Mouse (Mus musculus): ENCODE measurements around the gene Cort. TPM values are rescaled to one million over a fixed set of nuclear protein-coding genes. Genes with fewer than 3 reads are reported as not detected.

Cort gene
- polyA plus RNA-seq, 1 experiment = 0.67 TPM

DNA sequence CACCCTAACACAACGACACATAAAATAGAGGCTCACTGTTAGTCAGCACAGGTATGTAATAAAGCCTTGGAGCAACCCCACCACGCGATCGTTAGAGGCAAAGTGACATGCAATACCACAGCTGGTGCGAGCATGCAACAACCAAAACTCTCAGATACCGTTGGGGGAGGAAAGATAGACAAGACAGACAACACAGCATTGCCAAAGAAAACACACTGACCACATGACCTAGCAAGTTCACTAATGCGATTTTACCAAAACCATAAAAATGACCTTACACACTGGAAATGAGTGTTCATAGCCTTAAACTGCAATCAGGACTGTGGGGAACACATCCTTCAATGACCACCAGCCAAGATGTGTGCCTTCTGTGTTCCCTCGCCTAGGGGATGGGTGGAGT, 35.2 kb downstream of the Cort start:
- no peak overlapping the region for H3K27ac ChIP-seq (ENCODE audit: control insufficient read depth, insufficient read depth, low read length)
- no peak overlapping the region for H3K4me3 ChIP-seq (ENCODE audit: control insufficient read depth, insufficient read depth, low read length)
- no peaks in the 10 kb centered on the region for H3K36me3 ChIP-seq (ENCODE audit: control insufficient read depth, insufficient read depth, low read length)
- H3K27me3 ChIP-seq (ENCODE audit: control insufficient read depth, insufficient read depth, low read length) = no peaks in the 10 kb centered on the region
- no peak for DNase-seq
- H3K4me1 ChIP-seq (replicated peaks; ENCODE audit: control insufficient read depth, insufficient read depth, low read length) = no peaks in the 10 kb centered on the region
- 93% methylated on average over 8 of the region's 8 CpGs for WGBS
- TF ChIP-seq CTCF (IDR thresholded peaks at IDR 0.05; ENCODE audit: borderline replicate concordance, control insufficient read depth, extremely low read depth, insufficient read depth, low read length, poor library complexity) (no peak), POLR2A (IDR thresholded peaks at IDR 0.05; ENCODE audit: control insufficient read depth, extremely low read depth, insufficient read depth, low read length, poor library complexity) (no peak)

DNA sequence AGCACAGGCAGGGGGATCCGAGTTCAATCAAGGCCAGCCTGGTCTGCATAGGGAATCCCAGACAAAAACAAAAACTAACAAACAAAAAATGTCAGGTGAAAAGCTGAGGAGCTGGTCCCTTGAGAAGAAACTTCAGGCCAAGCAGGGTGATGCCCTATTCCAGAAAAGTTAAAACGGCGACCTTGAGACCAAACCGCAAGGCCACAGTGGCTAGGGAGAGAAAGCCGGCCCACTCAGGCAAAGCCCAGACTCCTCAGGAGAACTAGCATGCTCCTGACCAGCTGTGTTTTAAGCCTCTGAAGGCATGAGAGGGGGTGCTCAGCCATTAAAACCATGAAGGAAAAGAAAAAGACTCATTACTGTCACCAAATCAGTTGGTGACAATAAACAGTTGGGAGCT, 41.2 kb downstream of the Cort start:
- no peak for TF ChIP-seq CTCF (IDR thresholded peaks at IDR 0.05; ENCODE audit: borderline replicate concordance, control insufficient read depth, extremely low read depth, insufficient read depth, low read length, poor library complexity)
- Histone ChIP-seq H3K27ac (ENCODE audit: control insufficient read depth, insufficient read depth, low read length) (no peak overlapping the region), H3K4me1 (replicated peaks; ENCODE audit: control insufficient read depth, insufficient read depth, low read length) (no peaks in the 10 kb centered on the region; the same call in 1 of the 2 replicates), H3K36me3 (ENCODE audit: control insufficient read depth, insufficient read depth, low read length) (no peaks in the 10 kb centered on the region), H3K27me3 (ENCODE audit: control insufficient read depth, insufficient read depth, low read length) (no peaks in the 10 kb centered on the region), H3K4me3 (ENCODE audit: control insufficient read depth, insufficient read depth, low read length) (no peak overlapping the region)
- WGBS = 94% methylated on average over 5 of the region's 5 CpGs
- DNase-seq = no peak

DNA sequence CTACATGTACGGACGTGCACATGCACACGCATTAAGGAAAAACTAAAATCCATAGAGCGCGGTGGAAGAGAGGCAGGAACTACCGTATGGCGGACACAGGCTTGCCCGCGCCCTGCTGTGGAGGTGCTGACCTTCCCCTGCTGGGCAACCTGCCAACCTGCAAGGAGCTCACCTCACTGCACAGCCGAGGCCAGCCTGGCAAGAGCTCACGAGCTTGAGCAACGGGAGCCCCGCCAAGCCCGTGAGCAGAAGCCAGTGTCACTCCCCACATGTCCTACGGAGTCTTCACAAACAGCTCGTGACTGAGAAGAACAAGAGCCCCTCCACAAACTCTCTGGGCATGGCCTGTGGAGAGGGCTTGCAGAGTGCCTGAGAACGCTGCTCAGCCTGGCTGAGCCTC, 45.0 kb downstream of the Cort start:
- WGBS = 90% methylated on average over 17 of the region's 17 CpGs
- H3K27ac ChIP-seq (ENCODE audit: control insufficient read depth, insufficient read depth, low read length) = no peak overlapping the region
- H3K4me3 ChIP-seq (ENCODE audit: control insufficient read depth, insufficient read depth, low read length) = no peak overlapping the region

DNA sequence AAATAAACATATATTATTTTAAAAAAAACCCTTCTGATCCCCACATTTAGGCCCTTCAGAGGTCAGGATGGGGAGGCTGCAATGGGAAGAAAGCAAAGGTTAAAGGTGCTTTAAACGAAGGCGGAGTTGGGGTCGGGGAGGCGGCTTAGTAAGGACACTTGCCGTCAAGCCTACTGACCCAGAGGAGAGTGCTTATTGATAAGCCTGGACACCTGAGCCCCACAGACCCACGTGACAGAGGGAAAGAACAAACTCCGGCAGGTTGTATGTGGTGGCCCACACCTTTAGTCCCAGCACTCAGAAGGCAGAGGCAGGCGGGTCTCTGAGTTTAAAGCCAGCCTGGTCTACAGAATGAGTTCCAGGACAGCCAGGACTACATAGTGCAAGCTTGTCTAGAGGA, 46.5 kb downstream of the Cort start:
- no peaks in the 10 kb centered on the region for H3K36me3 ChIP-seq (ENCODE audit: control insufficient read depth, insufficient read depth, low read length)
- DNase-seq = no peak
- 95% methylated on average over 8 of the region's 8 CpGs for WGBS
- TF ChIP-seq POLR2A (IDR thresholded peaks at IDR 0.05; ENCODE audit: control insufficient read depth, extremely low read depth, insufficient read depth, low read length, poor library complexity) = no peak
- no peak for TF ChIP-seq CTCF (IDR thresholded peaks at IDR 0.05; ENCODE audit: borderline replicate concordance, control insufficient read depth, extremely low read depth, insufficient read depth, low read length, poor library complexity)
- H3K27ac ChIP-seq (ENCODE audit: control insufficient read depth, insufficient read depth, low read length) = no peak overlapping the region
- no peaks in the 10 kb centered on the region for H3K27me3 ChIP-seq (ENCODE audit: control insufficient read depth, insufficient read depth, low read length)
- H3K4me3 ChIP-seq (ENCODE audit: control insufficient read depth, insufficient read depth, low read length) = no peak overlapping the region
- peaks cover 4% of the 10 kb centered on the region; the same call in 1 of the 2 replicates for H3K4me1 ChIP-seq (replicated peaks; ENCODE audit: control insufficient read depth, insufficient read depth, low read length)

More for the DNA sequence above, 45.0 kb downstream of the Cort start:
- H3K27me3 ChIP-seq (ENCODE audit: control insufficient read depth, insufficient read depth, low read length) = no peaks in the 10 kb centered on the region
- H3K4me1 ChIP-seq (replicated peaks; ENCODE audit: control insufficient read depth, insufficient read depth, low read length) = no peaks in the 10 kb centered on the region; the same call in 1 of the 2 replicates
- DNase-seq = no peak
- H3K36me3 ChIP-seq (ENCODE audit: control insufficient read depth, insufficient read depth, low read length) = no peaks in the 10 kb centered on the region
- TF ChIP-seq POLR2A (IDR thresholded peaks at IDR 0.05; ENCODE audit: control insufficient read depth, extremely low read depth, insufficient read depth, low read length, poor library complexity) (no peak), CTCF (IDR thresholded peaks at IDR 0.05; ENCODE audit: borderline replicate concordance, control insufficient read depth, extremely low read depth, insufficient read depth, low read length, poor library complexity) (no peak)

DNA sequence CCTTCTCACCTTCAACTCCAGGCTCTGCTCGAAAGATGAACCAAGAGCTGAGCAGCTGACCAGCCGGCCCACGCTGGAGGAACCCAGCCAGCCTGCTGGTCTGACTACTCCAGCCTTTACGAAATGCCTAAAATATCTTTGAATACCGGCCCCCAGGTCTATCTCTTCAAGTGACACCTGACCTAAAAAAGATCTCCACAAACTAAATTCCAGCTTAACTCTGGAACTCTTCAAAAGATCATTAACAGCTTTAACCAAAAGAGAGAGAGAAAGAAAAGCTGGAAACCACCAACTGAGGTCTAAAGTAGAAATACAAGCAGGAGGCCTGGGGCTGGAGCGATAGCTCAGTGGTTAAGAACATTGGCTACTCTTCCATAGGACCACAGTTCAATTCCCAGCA, 46.9 kb downstream of the Cort start:
- Histone ChIP-seq H3K36me3 (ENCODE audit: control insufficient read depth, insufficient read depth, low read length) (no peaks in the 10 kb centered on the region), H3K4me3 (ENCODE audit: control insufficient read depth, insufficient read depth, low read length) (no peak overlapping the region), H3K27me3 (ENCODE audit: control insufficient read depth, insufficient read depth, low read length) (no peaks in the 10 kb centered on the region), H3K4me1 (replicated peaks; ENCODE audit: control insufficient read depth, insufficient read depth, low read length) (peaks cover 4% of the 10 kb centered on the region; the same call in 1 of the 2 replicates), H3K27ac (ENCODE audit: control insufficient read depth, insufficient read depth, low read length) (no peak overlapping the region)
- 93% methylated on average over 6 of the region's 6 CpGs for WGBS
- TF ChIP-seq CTCF (IDR thresholded peaks at IDR 0.05; ENCODE audit: borderline replicate concordance, control insufficient read depth, extremely low read depth, insufficient read depth, low read length, poor library complexity) (no peak), POLR2A (IDR thresholded peaks at IDR 0.05; ENCODE audit: control insufficient read depth, extremely low read depth, insufficient read depth, low read length, poor library complexity) (no peak)
- no peak for DNase-seq

DNA sequence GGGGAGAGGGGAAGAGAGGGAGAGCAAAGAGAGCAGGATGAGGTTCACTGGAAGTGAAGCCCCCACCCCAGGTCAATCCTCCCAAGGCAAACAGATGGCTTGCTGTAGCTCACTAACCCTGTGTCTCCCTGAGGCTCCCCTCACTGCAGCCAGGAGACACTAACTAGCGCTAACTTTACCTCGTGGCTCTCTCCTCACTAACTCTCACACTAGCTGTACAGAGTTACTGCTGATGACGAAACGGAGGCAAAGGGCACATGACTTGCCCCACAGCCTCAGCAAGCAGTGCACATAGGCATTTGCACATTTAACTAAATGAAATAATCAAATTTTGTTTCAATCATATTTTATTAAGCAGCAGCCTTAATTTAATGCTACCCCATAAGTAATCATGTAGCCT, 48.3 kb downstream of the Cort start:
- peaks cover 4% of the 10 kb centered on the region; the same call in 1 of the 2 replicates for H3K4me1 ChIP-seq (replicated peaks; ENCODE audit: control insufficient read depth, insufficient read depth, low read length)
- H3K4me3 ChIP-seq (ENCODE audit: control insufficient read depth, insufficient read depth, low read length) = no peak overlapping the region
- H3K27me3 ChIP-seq (ENCODE audit: control insufficient read depth, insufficient read depth, low read length) = no peaks in the 10 kb centered on the region
- H3K36me3 ChIP-seq (ENCODE audit: control insufficient read depth, insufficient read depth, low read length) = no peaks in the 10 kb centered on the region
- WGBS = 87% methylated on average over 4 of the region's 4 CpGs
- DNase-seq = no peak
- TF ChIP-seq CTCF (IDR thresholded peaks at IDR 0.05; ENCODE audit: borderline replicate concordance, control insufficient read depth, extremely low read depth, insufficient read depth, low read length, poor library complexity) = no peak
- no peak for TF ChIP-seq POLR2A (IDR thresholded peaks at IDR 0.05; ENCODE audit: control insufficient read depth, extremely low read depth, insufficient read depth, low read length, poor library complexity)
- H3K27ac ChIP-seq (ENCODE audit: control insufficient read depth, insufficient read depth, low read length) = no peak overlapping the region
